Mouse (Mus musculus): ENCODE results near the gene Jazf1.

DNA sequence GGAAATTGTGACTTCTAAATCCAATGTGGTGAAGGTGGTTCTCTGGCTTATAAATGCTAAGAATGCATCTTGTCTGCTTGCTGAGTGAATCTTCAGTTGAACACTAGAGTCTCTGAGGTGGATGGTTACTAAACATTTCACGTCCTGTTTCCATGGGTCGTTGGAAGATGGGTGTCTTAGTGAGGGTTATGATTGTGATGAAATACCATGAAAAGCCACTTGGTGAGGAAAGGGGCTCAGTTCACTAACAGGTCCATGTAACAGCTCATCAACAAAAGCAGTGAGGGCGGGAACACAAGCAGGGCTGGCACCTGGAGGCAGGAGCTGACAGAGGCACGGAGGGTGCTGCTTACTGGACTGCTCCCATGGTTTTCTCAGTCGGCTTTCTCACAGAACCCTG lies 295.3 kb downstream of the Jazf1 start:
- TF ChIP-seq CTCF (IDR thresholded peaks at IDR 0.05; ENCODE audit: low read depth, low read length) = no peak
- no peak for TF ChIP-seq POLR2A (IDR thresholded peaks at IDR 0.05; ENCODE audit: extremely low read depth, insufficient read depth, low read length)
